Mouse (Mus musculus) stomach, embryonic 16.5 days (tissue): Measurements from ENCODE around the gene Il4ra. TPM values are rescaled to one million over a fixed set of nuclear protein-coding genes. Genes with fewer than 3 reads are reported as not detected.

Experiments
- ATAC-seq: fragments of 200-750 bp; cut with Nextera tagmentation; 2 replicates; pipeline ENCODE4 v1.8.0; 2017; ENCODE audit warnings: moderate number of reproducible peaks, moderate TSS enrichment; ENCODE audit not compliant: insufficient read depth, low FRiP score
- H3K27ac ChIP-seq: fragments of 300-500 bp; sonication (generic); 2 replicates; pipeline ENCODE4 v1.5.1; 2014; ENCODE audit warnings: low read length
- H3K27me3 ChIP-seq: fragments of 300-500 bp; sonication (generic); 2 replicates; pipeline ENCODE4 v1.6.1; 2014; ENCODE audit warnings: low read length, control low read depth, mixed read lengths; ENCODE audit not compliant: control insufficient read depth, insufficient read depth
- H3K36me3 ChIP-seq: fragments of 300-500 bp; sonication (generic); 2 replicates; pipeline ENCODE4 v1.6.1; 2014; ENCODE audit warnings: low read length; ENCODE audit not compliant: control insufficient read depth, insufficient read depth
- H3K4me1 ChIP-seq: fragments of 300-500 bp; sonication (generic); 2 replicates; pipeline ENCODE4 v1.6.1; 2014; ENCODE audit warnings: low read length, control low read depth, mixed read lengths; ENCODE audit not compliant: control insufficient read depth, insufficient read depth
- H3K4me2 ChIP-seq: fragments of 300-500 bp; sonication (generic); 2 replicates; pipeline ENCODE4 v1.6.1; 2014; ENCODE audit warnings: low read depth, low read length, mixed read lengths
- H3K4me3 ChIP-seq: fragments of 300-500 bp; sonication (generic); replicated peaks from 2 replicates; pipeline ENCODE4 v1.5.1; 2014; ENCODE audit warnings: mild to moderate bottlenecking, low read length
- H3K9ac ChIP-seq: fragments of 300-500 bp; sonication (generic); 2 replicates; pipeline ENCODE4 v1.6.1; 2014; ENCODE audit warnings: low read length
- H3K9me3 ChIP-seq: fragments of 300-500 bp; sonication (generic); replicated peaks from 2 replicates; pipeline ENCODE4 v1.6.1; 2016; ENCODE audit warnings: low read length, control low read depth; ENCODE audit not compliant: control insufficient read depth
- WGBS: fragments of 180-500 bp; shearing (Covaris S2); extraction: QIAGEN DNeasy Blood & Tissue Kit; methylation state at CpG from one replicate; pipeline ENCODE4 v1.1.7; 2014; 5-methylcytosine and 5-hydroxymethylcytosine counted together
- polyA plus RNA-seq: library from polyadenylated mRNA; unstranded; fragments of >200 nt; fragmentation: Nextera tagmentation; extraction: Ambion mirVana; gene quantifications from 2 replicates; pipeline ENCODE4 v1.2.1, GENCODE M21; 2015

Gene Il4ra
- polyA plus RNA-seq: 12.3 and 13.8 TPM in 2 replicates

DNA sequence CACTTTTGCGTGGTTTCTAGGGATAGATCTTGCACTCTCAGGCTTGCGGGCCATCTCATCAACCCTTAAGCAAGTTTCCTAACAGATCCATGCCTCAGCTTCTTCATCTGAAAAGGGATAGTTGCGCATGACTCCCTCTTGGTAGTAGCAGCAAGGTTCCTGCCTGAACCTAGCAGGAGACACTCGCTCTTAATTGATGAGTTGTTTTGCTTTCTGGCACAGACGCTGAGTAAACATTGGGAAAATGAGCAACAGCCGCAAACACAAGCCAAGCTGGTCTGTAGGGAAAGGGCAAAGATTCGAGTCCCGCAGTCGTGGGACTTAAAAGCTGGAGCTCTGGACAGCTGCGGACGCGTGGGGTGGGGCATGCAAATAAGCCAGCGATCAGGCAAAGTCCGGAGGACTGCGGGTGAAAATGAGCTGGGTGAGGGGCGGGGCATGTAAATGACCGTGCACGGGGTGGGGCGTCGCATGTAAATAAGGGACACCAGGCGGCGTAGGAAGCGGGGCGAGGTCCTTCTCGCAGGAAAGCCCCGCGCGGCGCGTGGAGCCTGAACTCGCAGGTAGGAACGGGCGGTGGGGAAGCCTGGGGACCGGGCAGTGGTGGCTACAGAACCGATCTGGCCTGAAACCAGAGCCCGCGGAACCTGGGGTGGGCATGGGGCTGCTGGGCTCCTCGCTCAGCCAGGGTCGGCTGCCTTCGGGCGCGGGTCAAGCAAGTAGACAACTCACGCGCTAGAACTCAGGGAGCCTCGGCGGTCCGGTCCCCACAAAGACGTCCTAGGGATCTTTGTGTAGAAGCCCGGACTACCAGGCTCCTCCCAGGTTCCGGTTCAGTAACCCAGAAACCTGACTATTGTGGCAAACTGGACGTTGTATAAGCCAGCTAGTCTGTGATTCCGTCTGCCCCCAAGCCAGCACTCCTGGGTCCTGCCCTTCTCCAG, at the start of gene Il4ra:
Gene Il4ra, plus strand, starts transcription at position 355 of the 944 bp plus-strand sequence.
- Histone ChIP-seq H3K4me3 (peak within 1 kb of the TSS; percentile 70), H3K27ac (peak within 1 kb of the TSS; percentile 66), H3K9ac (peak within 1 kb of the TSS; percentile 84), H3K27me3 (no peaks in the 10 kb centered on the region), H3K4me1 (peaks cover 20% of the 10 kb centered on the region), H3K9me3 (no peaks in the 10 kb centered on the region), H3K4me2 (peak within 1 kb of the TSS; percentile 88), H3K36me3 (no peaks in the 10 kb centered on the region)
- WGBS: 2% methylated on average over 52 of the region's 52 CpGs
- peak; percentile 94 for ATAC-seq

DNA sequence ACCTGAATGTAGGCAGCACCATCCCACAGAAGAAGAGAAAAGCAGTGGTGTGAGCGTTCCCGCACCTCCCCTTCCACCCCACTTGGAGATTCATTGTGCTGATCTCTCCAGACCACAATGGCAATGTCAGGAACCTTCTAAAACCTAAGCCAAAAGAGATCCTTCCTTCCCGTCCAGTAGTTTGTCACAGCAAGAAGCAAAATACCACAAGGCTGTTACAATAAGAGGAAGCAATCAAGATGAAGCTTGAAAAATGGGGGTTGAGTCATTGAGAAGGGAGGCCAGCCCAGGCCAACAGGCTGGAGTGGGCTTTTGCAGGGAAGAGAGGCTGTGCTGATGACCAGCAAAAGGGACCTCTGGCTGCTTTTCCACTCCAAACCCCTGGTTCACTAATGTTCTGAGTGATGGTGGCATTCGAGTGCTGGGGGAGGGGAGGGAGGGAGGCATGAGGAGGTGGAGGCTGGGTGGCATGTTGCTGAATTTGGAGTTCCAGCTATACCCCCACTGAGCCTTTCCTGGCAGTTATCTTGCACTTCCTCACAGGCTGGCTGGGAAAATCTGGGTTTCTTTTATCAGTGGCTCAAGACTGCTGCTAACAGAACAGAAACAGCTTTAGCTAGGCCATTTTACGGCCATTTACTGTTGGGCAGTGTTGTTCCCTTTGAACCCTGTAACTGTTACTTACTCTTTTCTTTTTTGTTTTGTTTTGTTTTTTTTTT, 48.4 kb upstream of the Il4ra start:
- WGBS: 77% methylated on average over 5 of the region's 5 CpGs
- no peak for ATAC-seq

DNA sequence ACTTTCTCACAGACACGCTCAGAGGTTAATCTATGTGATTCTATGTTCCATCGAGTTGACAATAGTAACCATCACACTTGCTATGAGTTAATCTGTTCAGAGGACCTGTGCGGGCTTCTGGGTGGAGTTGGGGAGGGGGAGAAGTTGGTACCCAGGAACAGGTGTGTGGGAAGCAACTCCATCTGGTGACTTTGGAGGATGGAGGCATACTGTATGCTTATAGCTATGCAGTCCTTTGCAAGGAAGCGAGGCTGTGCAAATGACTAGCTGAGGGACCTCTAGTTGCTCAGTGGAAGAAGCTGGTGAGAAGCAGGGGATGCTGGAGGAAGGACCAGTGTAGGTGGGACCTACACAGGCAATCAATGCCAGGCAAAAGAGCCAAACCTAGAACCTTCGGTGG, 47.3 kb upstream of the Il4ra start:
- Histone ChIP-seq H3K4me3 (no peak overlapping the region), H3K27ac (no peak overlapping the region), H3K9ac (no peak overlapping the region), H3K36me3 (no peaks in the 10 kb centered on the region), H3K27me3 (no peaks in the 10 kb centered on the region), H3K4me1 (peaks cover 6% of the 10 kb centered on the region; the same call in 1 of the 2 replicates), H3K9me3 (no peaks in the 10 kb centered on the region), H3K4me2 (no peak overlapping the region)
- WGBS: 87% methylated on average over 5 of the region's 5 CpGs
- no peak for ATAC-seq

More for the DNA sequence above, 48.4 kb upstream of the Il4ra start:
- H3K27ac ChIP-seq: no peak overlapping the region
- no peak overlapping the region for H3K9ac ChIP-seq
- H3K4me1 ChIP-seq: peaks cover 10% of the 10 kb centered on the region; the same call in 1 of the 2 replicates
- H3K27me3 ChIP-seq: no peaks in the 10 kb centered on the region
- no peak overlapping the region for H3K4me3 ChIP-seq
- no peaks in the 10 kb centered on the region for H3K9me3 ChIP-seq
- H3K36me3 ChIP-seq: no peaks in the 10 kb centered on the region
- no peak overlapping the region for H3K4me2 ChIP-seq

DNA sequence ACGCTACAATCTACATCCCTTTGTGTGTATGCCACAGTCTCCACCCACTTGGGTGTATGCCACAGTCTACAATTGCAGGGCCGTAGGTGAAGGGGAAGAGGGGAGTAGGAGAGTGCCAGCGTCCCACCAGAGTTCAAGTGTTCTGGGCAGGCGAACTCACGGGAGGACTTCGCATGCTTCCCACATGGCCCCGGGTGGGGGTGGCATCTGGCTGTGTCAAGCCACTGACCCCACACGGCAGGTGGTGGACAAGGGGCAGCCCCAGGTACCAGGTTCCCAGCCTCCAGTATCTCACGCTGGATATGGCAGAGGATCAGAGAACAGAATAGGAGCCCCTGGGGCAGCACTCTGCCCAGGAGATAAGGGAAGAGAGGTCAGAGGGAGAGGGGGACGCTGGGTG, 46.4 kb upstream of the Il4ra start:
- Histone ChIP-seq H3K4me3 (no peak overlapping the region), H3K9ac (no peak overlapping the region), H3K27ac (no peak overlapping the region), H3K4me1 (no peaks in the 10 kb centered on the region), H3K36me3 (no peaks in the 10 kb centered on the region), H3K9me3 (no peaks in the 10 kb centered on the region), H3K27me3 (no peaks in the 10 kb centered on the region), H3K4me2 (no peak overlapping the region)
- WGBS: 78% methylated on average over 10 of the region's 10 CpGs
- no peak for ATAC-seq

DNA sequence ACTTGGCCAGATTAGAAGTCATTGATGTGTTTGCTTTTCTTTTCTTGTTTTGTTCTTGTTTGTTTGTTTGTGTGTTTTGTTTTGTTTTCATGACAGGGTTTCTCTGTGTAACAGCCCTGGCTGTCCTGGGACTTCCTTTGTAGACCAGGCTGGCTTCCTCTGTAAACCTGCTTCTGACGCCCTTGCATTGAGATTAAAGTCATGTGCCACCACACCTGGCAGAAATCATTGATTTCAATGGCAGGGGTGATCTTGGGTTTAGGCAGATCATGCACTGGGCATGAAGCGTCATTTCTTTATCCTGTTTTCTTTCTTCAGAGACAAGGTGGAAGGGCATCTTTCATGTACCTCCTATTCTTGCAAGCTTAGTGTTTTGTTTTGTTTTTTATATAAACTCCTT, 44.6 kb upstream of the Il4ra start:
- no peaks in the 10 kb centered on the region for H3K36me3 ChIP-seq
- no peak for ATAC-seq
- no peaks in the 10 kb centered on the region for H3K4me1 ChIP-seq
- WGBS: 86% methylated on average over 2 of the region's 2 CpGs
- H3K9me3 ChIP-seq: no peaks in the 10 kb centered on the region
- no peak overlapping the region for H3K27ac ChIP-seq
- no peak overlapping the region for H3K4me2 ChIP-seq
- no peak overlapping the region for H3K9ac ChIP-seq
- H3K27me3 ChIP-seq: no peaks in the 10 kb centered on the region
- no peak overlapping the region for H3K4me3 ChIP-seq

DNA sequence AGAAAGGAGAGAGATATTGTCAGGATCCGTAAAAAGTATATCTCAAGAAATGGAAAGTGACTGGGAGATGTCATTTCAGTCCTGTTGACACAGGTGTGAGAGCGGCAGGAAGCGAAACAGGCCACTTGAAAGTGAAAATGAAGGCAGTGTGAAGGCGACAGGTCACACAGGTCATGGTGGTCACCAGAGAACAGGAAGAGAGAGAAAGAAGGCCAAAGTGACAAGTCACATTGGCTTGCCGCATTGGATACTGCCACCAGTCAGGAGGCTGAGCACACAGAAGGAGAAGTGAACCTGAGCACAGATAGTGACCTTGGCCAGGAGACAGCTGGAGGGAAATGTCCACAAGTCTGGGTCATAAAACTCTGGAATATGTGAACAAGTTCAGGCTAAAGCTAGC, 40.5 kb upstream of the Il4ra start:
- no peak overlapping the region for H3K9ac ChIP-seq
- 77% methylated on average over 5 of the region's 5 CpGs for WGBS
- no peak overlapping the region for H3K4me2 ChIP-seq
- no peak overlapping the region for H3K4me3 ChIP-seq
- 0 out of 2 replicates have a peak, but pooled peaks cover 10% of the 10 kb centered on the region for H3K4me1 ChIP-seq
- ATAC-seq: no peak
- no peaks in the 10 kb centered on the region for H3K9me3 ChIP-seq
- H3K36me3 ChIP-seq: no peaks in the 10 kb centered on the region
- H3K27me3 ChIP-seq: no peaks in the 10 kb centered on the region
- H3K27ac ChIP-seq: no peak overlapping the region

DNA sequence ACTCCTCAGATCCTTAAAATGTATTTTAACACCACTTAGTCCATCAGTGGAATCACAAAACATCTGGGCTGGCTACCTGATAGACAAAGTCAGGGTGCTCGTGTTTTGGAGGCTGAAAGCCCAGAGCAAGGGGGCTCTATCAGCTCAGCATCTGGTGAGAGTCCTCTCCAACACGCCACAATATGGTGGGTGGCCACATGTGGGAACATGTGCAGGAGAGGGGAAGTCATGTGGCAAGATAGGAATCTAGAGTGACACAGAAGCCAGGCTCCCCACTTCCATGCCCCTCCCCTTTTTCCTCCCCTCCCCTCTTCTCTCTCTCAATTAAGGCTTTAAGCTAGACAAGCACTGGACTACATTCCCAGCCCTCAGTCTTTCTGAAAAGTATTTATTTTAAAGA, 40.1 kb upstream of the Il4ra start:
- Histone ChIP-seq H3K4me3 (no peak overlapping the region), H3K36me3 (no peaks in the 10 kb centered on the region), H3K27ac (no peak overlapping the region), H3K9ac (no peak overlapping the region), H3K9me3 (no peaks in the 10 kb centered on the region), H3K4me2 (no peak overlapping the region), H3K4me1 (0 out of 2 replicates have a peak, but pooled peaks cover 10% of the 10 kb centered on the region), H3K27me3 (no peaks in the 10 kb centered on the region)
- no peak for ATAC-seq
- 48% methylated on average over 2 of the region's 2 CpGs for WGBS

DNA sequence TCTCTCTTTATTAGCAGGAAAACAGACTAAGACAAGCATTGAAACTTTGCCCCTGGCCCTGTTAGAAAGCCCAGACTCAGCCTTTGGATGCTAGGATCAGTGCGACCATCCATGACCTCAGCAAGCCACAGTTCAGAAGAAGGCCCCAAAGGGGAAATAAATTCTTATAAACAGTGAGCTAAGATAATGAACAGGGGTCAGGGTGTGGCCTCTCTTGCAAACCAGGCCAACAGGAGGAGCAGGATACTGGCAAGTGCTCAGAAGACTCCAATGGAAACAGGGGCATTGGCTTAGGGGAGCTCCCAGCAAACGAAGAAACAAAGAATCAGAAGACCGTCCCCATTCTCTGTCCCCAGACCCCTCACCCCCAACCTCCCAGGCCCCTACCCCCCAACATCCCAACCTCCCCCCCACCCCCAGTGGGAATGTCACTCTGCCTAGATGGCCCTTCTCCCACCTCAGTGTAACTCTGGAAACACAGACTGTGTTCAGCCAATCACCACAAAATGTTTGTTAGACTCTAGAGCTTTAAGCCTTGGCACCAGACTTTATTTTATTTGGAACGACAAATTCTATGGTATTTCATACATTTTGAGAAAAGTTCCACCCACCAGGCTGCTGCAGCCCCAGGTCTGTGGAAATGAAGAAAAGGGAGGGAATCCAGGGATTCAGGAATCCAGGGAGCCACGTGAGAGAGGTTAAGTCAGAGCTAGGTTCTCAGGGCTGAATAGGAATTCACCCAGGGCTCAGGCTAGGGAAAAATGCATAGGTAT, 36.7 kb upstream of the Il4ra start:
- Histone ChIP-seq H3K4me3 (no peak overlapping the region), H3K27ac (no peak overlapping the region)
- no peak for ATAC-seq

More for the DNA sequence above, 36.7 kb upstream of the Il4ra start:
- no peak overlapping the region for H3K9ac ChIP-seq
- no peak overlapping the region for H3K4me2 ChIP-seq
- WGBS: 52% methylated on average over 5 of the region's 5 CpGs
- no peaks in the 10 kb centered on the region for H3K36me3 ChIP-seq
- no peaks in the 10 kb centered on the region for H3K27me3 ChIP-seq
- 0 out of 2 replicates have a peak, but pooled peaks cover 10% of the 10 kb centered on the region for H3K4me1 ChIP-seq
- H3K9me3 ChIP-seq: no peaks in the 10 kb centered on the region
